Mouse (Mus musculus) kidney, adult 2 months (tissue): Measurements from ENCODE around the gene Rbm39.

Experiments
- CTCF ChIP-seq: fragments of 200-500 bp; conservative IDR thresholded peaks from 2 replicates; pipeline ENCODE4 v1.5.1; 2011; ENCODE audit warnings: low read depth, mild to moderate bottlenecking, control low read depth, low read length, moderate library complexity, mixed read lengths; ENCODE audit not compliant: insufficient read depth, insufficient read length
- POLR2A ChIP-seq: fragments of 200-500 bp; IDR thresholded peaks from one replicate; pipeline ENCODE4 v1.6.1; 2011; ENCODE audit warnings: low read depth, low read length, control low read depth

- TF ChIP-seq CTCF: no peak
- TF ChIP-seq POLR2A: no peak
Measured at GRCm38 (mm10) chr2:156177651-156178050, 2.4 kb downstream of the Rbm39 start.
